Mouse (Mus musculus) limb, embryonic 14.5 days (tissue): ENCODE measurements around the gene E2f8. TPM values are rescaled to one million over a fixed set of nuclear protein-coding genes. Genes with fewer than 3 reads are reported as not detected.

ENCODE experiments used
- ATAC-seq: fragments of 200-750 bp; cut with Nextera tagmentation; 2 replicates; pipeline ENCODE4 v1.8.0; 2017; ENCODE audit warnings: low read depth, moderate number of reproducible peaks, moderate TSS enrichment; ENCODE audit not compliant: low FRiP score
- DNase-seq: peaks from one replicate; pipeline ENCODE4 v3.0.0-alpha.2; 2015; ENCODE audit warnings: low spot score
- H3K27ac ChIP-seq: fragments of 300-500 bp; sonication (generic); replicated peaks from 2 replicates; pipeline ENCODE4 v1.5.1; 2014; ENCODE audit warnings: low read depth, mild to moderate bottlenecking, low read length, moderate library complexity, mixed read lengths
- H3K27me3 ChIP-seq: fragments of 300-500 bp; sonication (generic); 2 replicates; pipeline ENCODE4 v1.6.1; 2014; ENCODE audit warnings: low read length, mixed read lengths; ENCODE audit not compliant: control insufficient read depth, insufficient read depth
- H3K36me3 ChIP-seq: fragments of 300-500 bp; sonication (generic); 2 replicates; pipeline ENCODE4 v1.6.1; 2014; ENCODE audit warnings: mild to moderate bottlenecking, low read length, moderate library complexity, mixed read lengths; ENCODE audit not compliant: control insufficient read depth, insufficient read depth
- H3K4me1 ChIP-seq: fragments of 300-500 bp; sonication (generic); 2 replicates; pipeline ENCODE4 v1.6.1; 2014; ENCODE audit warnings: antibody characterized with exemption, low read length, mixed read lengths; ENCODE audit not compliant: control insufficient read depth, insufficient read depth
- H3K4me2 ChIP-seq: fragments of 300-500 bp; sonication (generic); replicated peaks from 2 replicates; pipeline ENCODE4 v1.6.1; 2014; ENCODE audit warnings: low read depth, mild to moderate bottlenecking, low read length, moderate library complexity; ENCODE audit not compliant: severe bottlenecking
- H3K4me3 ChIP-seq: fragments of 300-500 bp; sonication (generic); replicated peaks from 2 replicates; pipeline ENCODE4 v1.5.1; 2014; ENCODE audit warnings: low read length
- H3K9ac ChIP-seq: fragments of 300-500 bp; sonication (generic); 2 replicates; pipeline ENCODE4 v1.6.1; 2014; ENCODE audit warnings: mild to moderate bottlenecking, low read depth, low read length, moderate library complexity; ENCODE audit not compliant: severe bottlenecking
- H3K9me3 ChIP-seq: fragments of 300-500 bp; sonication (generic); 2 replicates; pipeline ENCODE4 v1.6.1; 2016; ENCODE audit warnings: low read length; ENCODE audit not compliant: control insufficient read depth
- POLR2A ChIP-seq: fragments of 200-500 bp; IDR thresholded peaks from 2 replicates; pipeline ENCODE4 v1.8.0; 2012; ENCODE audit warnings: inconsistent platforms, mild to moderate bottlenecking, moderate library complexity, borderline replicate concordance; ENCODE audit not compliant: insufficient read depth, insufficient read length; ENCODE audit errors: extremely low read depth
- WGBS: fragments of 180-500 bp; shearing (Covaris S2); extraction: QIAGEN DNeasy Blood & Tissue Kit; methylation state at CpG from one replicate; pipeline ENCODE4 v1.1.7; 2014; 5-methylcytosine and 5-hydroxymethylcytosine counted together
- polyA plus RNA-seq, 2 experiments: library from polyadenylated mRNA; depleted of rRNA in 1 of 2; stranded (reverse) in 1 of 2; unstranded in 1 of 2; fragments of >200 nt; fragmentation: Nextera tagmentation in 1 of 2; extraction: Ambion mirVana in 1 of 2; gene quantifications; 2 replicates each; pipeline versions ENCODE4 v1.2.1 to v1.2.3; 2012 to 2014

E2f8 gene
- polyA plus RNA-seq, 2 experiments: 16.7 to 23.4 TPM

- no peaks in the 10 kb centered on the region for H3K9me3 ChIP-seq
- H3K27me3 ChIP-seq: no peaks in the 10 kb centered on the region
- no peak for DNase-seq
- no peaks in the 10 kb centered on the region for H3K4me1 ChIP-seq
- no peak for ATAC-seq
- no peak overlapping the region for H3K4me3 ChIP-seq
- H3K27ac ChIP-seq: no peak overlapping the region
- no peak overlapping the region for H3K4me2 ChIP-seq
- peaks cover 9% of the 10 kb centered on the region for H3K36me3 ChIP-seq
- TF ChIP-seq POLR2A: no peak
- 9% methylated on average over 1 of the region's 1 CpGs for WGBS
- H3K9ac ChIP-seq: no peak overlapping the region
Observed at GRCm38 (mm10) chr7:48860948-48861347, 20.4 kb downstream of the E2f8 start.

GRCm38 (mm10) chr7:48859362-48859761, 22.0 kb downstream of the E2f8 start:
- no peaks in the 10 kb centered on the region for H3K36me3 ChIP-seq
- no peak for TF ChIP-seq POLR2A
- WGBS: 92% methylated on average over 4 of the region's 4 CpGs

GRCm38 (mm10) chr7:48858257-48858656, 23.1 kb downstream of the E2f8 start:
- Histone ChIP-seq H3K36me3 (no peaks in the 10 kb centered on the region), H3K4me1 (no peaks in the 10 kb centered on the region), H3K27me3 (no peaks in the 10 kb centered on the region), H3K4me2 (no peak overlapping the region), H3K9me3 (no peaks in the 10 kb centered on the region), H3K4me3 (no peak overlapping the region), H3K27ac (no peak overlapping the region), H3K9ac (no peak overlapping the region)
- DNase-seq (no peak), ATAC-seq (no peak)
- 59% methylated on average over 1 of the region's 1 CpGs for WGBS
- no peak for TF ChIP-seq POLR2A

More at GRCm38 (mm10) chr7:48859362-48859761, 22.0 kb downstream of the E2f8 start:
- Histone ChIP-seq H3K4me1 (no peaks in the 10 kb centered on the region), H3K27me3 (no peaks in the 10 kb centered on the region), H3K9ac (no peak overlapping the region), H3K27ac (no peak overlapping the region), H3K4me3 (no peak overlapping the region), H3K9me3 (no peaks in the 10 kb centered on the region), H3K4me2 (no peak overlapping the region)
- DNase-seq (no peak), ATAC-seq (no peak)

- ATAC-seq: no peak
Observed at GRCm38 (mm10) chr7:48855461-48855860, 25.9 kb downstream of the E2f8 start.

GRCm38 (mm10) chr7:48853496-48853895, 27.9 kb downstream of the E2f8 start:
- no peaks in the 10 kb centered on the region for H3K9me3 ChIP-seq
- no peaks in the 10 kb centered on the region for H3K4me1 ChIP-seq
- H3K27me3 ChIP-seq: no peaks in the 10 kb centered on the region
- no peak for ATAC-seq
- no peak overlapping the region for H3K27ac ChIP-seq
- no peak overlapping the region for H3K4me3 ChIP-seq
- H3K36me3 ChIP-seq: no peaks in the 10 kb centered on the region
- TF ChIP-seq POLR2A: no peak
- no peak for DNase-seq
- H3K9ac ChIP-seq: no peak overlapping the region
- H3K4me2 ChIP-seq: no peak overlapping the region
- 84% methylated on average over 13 of the region's 13 CpGs for WGBS

More at GRCm38 (mm10) chr7:48855461-48855860, 25.9 kb downstream of the E2f8 start:
- no peak for TF ChIP-seq POLR2A
- DNase-seq: no peak
- H3K27ac ChIP-seq: no peak overlapping the region
- H3K4me2 ChIP-seq: no peak overlapping the region
- 97% methylated on average over 3 of the region's 3 CpGs for WGBS
- no peak overlapping the region for H3K9ac ChIP-seq
- H3K27me3 ChIP-seq: no peaks in the 10 kb centered on the region
- no peaks in the 10 kb centered on the region for H3K4me1 ChIP-seq
- H3K9me3 ChIP-seq: no peaks in the 10 kb centered on the region
- no peaks in the 10 kb centered on the region for H3K36me3 ChIP-seq
- no peak overlapping the region for H3K4me3 ChIP-seq
